Mouse (Mus musculus): ENCODE results near the gene Dtymk. TPM values are rescaled to one million over a fixed set of nuclear protein-coding genes. Genes with fewer than 3 reads are reported as not detected.

Gene Dtymk
- total and polyA plus RNA-seq, 3 experiments: 193 to 454 (median 391) TPM

DNA sequence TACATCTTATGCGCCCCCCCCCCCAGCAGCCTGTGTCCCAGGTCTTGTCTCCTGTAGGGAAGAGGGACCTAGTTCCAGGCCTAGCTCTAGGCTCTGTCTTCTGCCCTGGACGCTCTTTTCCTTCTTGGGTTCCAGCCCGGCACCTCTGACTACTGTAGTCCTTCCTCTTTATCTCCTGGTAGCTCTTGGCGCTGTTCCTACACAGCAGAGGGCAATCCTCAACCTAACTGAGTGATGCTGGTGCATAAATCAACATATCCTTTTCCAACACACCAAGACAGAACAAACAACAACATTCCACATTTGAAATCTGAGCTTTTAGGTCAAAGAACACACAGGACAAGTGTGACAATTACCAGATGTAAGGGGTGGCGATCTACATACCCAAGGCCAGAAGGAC, 55.6 kb downstream of the Dtymk start:
- Histone ChIP-seq H3K9me3 (replicated peaks; ENCODE audit: insufficient read depth, low read length) (no peaks in the 10 kb centered on the region), H3K36me3 (ENCODE audit: control insufficient read depth in 1 of 2, insufficient read depth in 2 of 2, low read length in 2 of 2) (peaks cover 7 to 20% of the 10 kb centered on the region in 2 experiments), H3K27me3 (ENCODE audit: control insufficient read depth in 1 of 2, insufficient read depth in 2 of 2, low read length in 2 of 2) (no peaks in the 10 kb centered on the region), H3K4me1 (ENCODE audit: control insufficient read depth in 1 of 2, insufficient read depth in 2 of 2, low read length in 2 of 2) (peaks cover 13 to 16% of the 10 kb centered on the region in 2 experiments), H3K9ac (ENCODE audit: control insufficient read depth, low read depth, low read length, poor library complexity, severe bottlenecking) (no peak overlapping the region), H3K79me2 (ENCODE audit: control insufficient read depth, insufficient read depth, low read length, poor library complexity) (peaks cover 9% of the 10 kb centered on the region), H3K27ac (ENCODE audit: control insufficient read depth, low read depth, low read length) (no peak overlapping the region), H3K4me3 (ENCODE audit: control insufficient read depth in 1 of 2, insufficient read depth in 1 of 2, low read depth in 2 of 2, low read length in 2 of 2) (no peak overlapping the region)
- peak; percentile 57 for DNase-seq (ENCODE audit: low read depth, low spot score)
- TF ChIP-seq ETS1 (IDR thresholded peaks at IDR 0.05; ENCODE audit: low read depth, low read length): no peak
- no peak for TF ChIP-seq ZC3H11A (IDR thresholded peaks at IDR 0.05; ENCODE audit: low read depth, low read length)
- TF ChIP-seq MAZ (IDR thresholded peaks at IDR 0.05; ENCODE audit: low read depth, low read length): no peak
- no peak for TF ChIP-seq POLR2AphosphoS5 (IDR thresholded peaks at IDR 0.05; ENCODE audit: borderline replicate concordance, low read depth, low read length)

DNA sequence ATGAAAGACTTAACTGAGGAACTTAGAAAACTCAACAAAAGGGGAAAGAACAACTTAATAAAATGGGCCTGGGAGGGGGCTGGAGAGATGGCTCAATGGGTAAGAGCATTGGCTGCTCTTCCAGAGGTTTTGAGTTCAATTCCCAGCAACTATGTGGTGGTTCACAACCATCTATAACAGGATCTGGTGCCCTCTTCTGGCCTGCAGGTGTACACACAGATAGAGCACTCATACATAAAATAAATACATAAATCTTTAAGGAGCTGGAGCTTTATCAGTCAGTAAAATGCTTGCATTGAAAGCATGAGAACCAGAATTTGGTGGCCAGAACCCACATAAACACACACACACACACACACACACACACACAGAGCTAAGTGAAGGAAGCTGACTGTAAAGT, 58.8 kb downstream of the Dtymk start:
- Histone ChIP-seq H3K36me3 (ENCODE audit: control insufficient read depth in 1 of 2, insufficient read depth in 2 of 2, low read length in 2 of 2) (peaks cover 4 to 20% of the 10 kb centered on the region in 2 experiments), H3K9me3 (replicated peaks; ENCODE audit: insufficient read depth, low read length) (no peaks in the 10 kb centered on the region), H3K4me1 (ENCODE audit: control insufficient read depth in 1 of 2, insufficient read depth in 2 of 2, low read length in 2 of 2) (peaks cover 15 to 16% of the 10 kb centered on the region in 2 experiments), H3K79me2 (ENCODE audit: control insufficient read depth, insufficient read depth, low read length, poor library complexity) (peaks cover 24% of the 10 kb centered on the region), H3K9ac (ENCODE audit: control insufficient read depth, low read depth, low read length, poor library complexity, severe bottlenecking) (no peak overlapping the region), H3K4me3 (ENCODE audit: control insufficient read depth in 1 of 2, insufficient read depth in 1 of 2, low read depth in 2 of 2, low read length in 2 of 2) (no peak overlapping the region), H3K27ac (ENCODE audit: control insufficient read depth, low read depth, low read length) (peak overlapping the region; percentile 67; the same call in 1 of the 2 replicates), H3K27me3 (ENCODE audit: control insufficient read depth in 1 of 2, insufficient read depth in 2 of 2, low read length in 2 of 2) (no peaks in the 10 kb centered on the region)
- DNase-seq (ENCODE audit: low read depth, low spot score): peak; percentile 80
- TF ChIP-seq SIN3A (IDR thresholded peaks at IDR 0.05; ENCODE audit: low read length) (peak; percentile 26; the same call in 1 of the 2 replicates), RAD21 (IDR thresholded peaks at IDR 0.05; ENCODE audit: low read depth, low read length) (peak; percentile 65), RCOR1 (IDR thresholded peaks at IDR 0.05; ENCODE audit: low read depth, low read length) (no peak), NRF1 (IDR thresholded peaks at IDR 0.05; ENCODE audit: insufficient read depth, low read depth, low read length, poor library complexity, severe bottlenecking) (no peak), POLR2A (IDR thresholded peaks at IDR 0.05; ENCODE audit: control insufficient read depth in 1 of 2, insufficient read depth in 1 of 2, low read depth in 1 of 2, low read length in 2 of 2, poor library complexity in 1 of 2) (no peak), MYC (IDR thresholded peaks at IDR 0.05; ENCODE audit: low read depth, low read length) (no peak), GABPA (IDR thresholded peaks at IDR 0.05; ENCODE audit: low read depth, low read length) (no peak), HCFC1 (IDR thresholded peaks at IDR 0.05; ENCODE audit: low read depth, low read length) (0 out of 2 replicates have a peak, but pooled peaks have one; percentile 28), GATA1 (IDR thresholded peaks at IDR 0.05; ENCODE audit: low read depth, low read length) (0 out of 2 replicates have a peak, but pooled peaks have one; percentile 2), TCF12 (IDR thresholded peaks at IDR 0.05; ENCODE audit: low read depth, low read length) (0 out of 2 replicates have a peak, but pooled peaks have one; percentile 11), TAL1 (IDR thresholded peaks at IDR 0.05; ENCODE audit: low read length) (no peak), TBP (IDR thresholded peaks at IDR 0.05; ENCODE audit: low read depth, low read length) (0 out of 2 replicates have a peak, but pooled peaks have one; percentile 42), MXI1 (IDR thresholded peaks at IDR 0.05; ENCODE audit: low read depth, low read length) (0 out of 2 replicates have a peak, but pooled peaks have one; percentile 1), CTCF (IDR thresholded peaks at IDR 0.05 in 2 of 3, conservative IDR thresholded peaks at IDR 0.05 in 1 of 3; ENCODE audit: control insufficient read depth in 1 of 3, insufficient read depth in 1 of 3, low read depth in 2 of 3, low read length in 3 of 3, poor library complexity in 1 of 3, severe bottlenecking in 1 of 3) (peak; percentile 47 to 73 (median 60)), ETS1 (IDR thresholded peaks at IDR 0.05; ENCODE audit: low read depth, low read length) (0 out of 2 replicates have a peak, but pooled peaks have one; percentile 10), SMC3 (IDR thresholded peaks at IDR 0.05; ENCODE audit: low read depth, low read length) (peak; percentile 66), UBTF (IDR thresholded peaks at IDR 0.05; ENCODE audit: borderline replicate concordance, insufficient read depth, low read depth, low read length) (no peak), ZC3H11A (IDR thresholded peaks at IDR 0.05; ENCODE audit: low read depth, low read length) (peak; percentile 69)

Other genes starting within 250 kb of the Dtymk start
- gene Stk25, start 143.3 kb downstream of the Dtymk start, total RNA-seq (2012; rRNA removed): 58.6 and 66.1 TPM in 2 replicates
- gene Stk25, start 143.3 kb downstream of the Dtymk start, polyA plus RNA-seq (2012; ENCODE audit: insufficient read depth in 1 of 2, insufficient read length in 2 of 2, low read depth in 1 of 2, low replicate concordance in 2 of 2, missing spikeins in 1 of 2): 100 to 1,000 TPM in 1 of 2 experiments, not detected in 1; 128 TPM
- not detected in 2 replicates for gene Bok, start 116.3 kb downstream of the Dtymk start, total RNA-seq (2012; rRNA removed)
- gene Bok, start 116.3 kb downstream of the Dtymk start, polyA plus RNA-seq (2012; ENCODE audit: insufficient read depth in 1 of 2, insufficient read length in 2 of 2, low read depth in 1 of 2, low replicate concordance in 2 of 2, missing spikeins in 1 of 2): under 1 TPM in 1 of 2 experiments, not detected in 1; 0.17 TPM
- gene Atg4b, start 50.4 kb downstream of the Dtymk start, total RNA-seq (2012; rRNA removed): 56.8 and 57.9 TPM in 2 replicates
- 100 to 1,000 TPM in 1 of 2 experiments, not detected in 1; 121 TPM for gene Atg4b, start 50.4 kb downstream of the Dtymk start, polyA plus RNA-seq (2012; ENCODE audit: insufficient read depth in 1 of 2, insufficient read length in 2 of 2, low read depth in 1 of 2, low replicate concordance in 2 of 2, missing spikeins in 1 of 2)
- 81.8 and 84.9 TPM in 2 replicates for gene Thap4, start 47.1 kb downstream of the Dtymk start, total RNA-seq (2012; rRNA removed)
- 100 to 1,000 TPM in 1 of 2 experiments, not detected in 1; 117 TPM for gene Thap4, start 47.1 kb downstream of the Dtymk start, polyA plus RNA-seq (2012; ENCODE audit: insufficient read depth in 1 of 2, insufficient read length in 2 of 2, low read depth in 1 of 2, low replicate concordance in 2 of 2, missing spikeins in 1 of 2)
- gene Ing5, start 2.0 kb upstream of the Dtymk start, total RNA-seq (2012; rRNA removed): 23.1 and 27.6 TPM in 2 replicates
- gene Ing5, start 2.0 kb upstream of the Dtymk start, polyA plus RNA-seq (2012; ENCODE audit: insufficient read depth in 1 of 2, insufficient read length in 2 of 2, low read depth in 1 of 2, low replicate concordance in 2 of 2, missing spikeins in 1 of 2): 10 to 100 TPM in 1 of 2 experiments, not detected in 1; 29.2 TPM
- 14.4 TPM in 2 replicates for gene D2hgdh, start 23.0 kb upstream of the Dtymk start, total RNA-seq (2012; rRNA removed)
- 10 to 100 TPM in 1 of 2 experiments, not detected in 1; 19.2 TPM for gene D2hgdh, start 23.0 kb upstream of the Dtymk start, polyA plus RNA-seq (2012; ENCODE audit: insufficient read depth in 1 of 2, insufficient read length in 2 of 2, low read depth in 1 of 2, low replicate concordance in 2 of 2, missing spikeins in 1 of 2)
- gene Gal3st2, start 59.4 kb upstream of the Dtymk start, total RNA-seq (2012; rRNA removed): not detected in 2 replicates
- not detected for gene Gal3st2, start 59.4 kb upstream of the Dtymk start, polyA plus RNA-seq (2012; ENCODE audit: insufficient read depth in 1 of 2, insufficient read length in 2 of 2, low read depth in 1 of 2, low replicate concordance in 2 of 2, missing spikeins in 1 of 2)
- gene Gal3st2b, start 116.4 kb upstream of the Dtymk start, total RNA-seq (2012; rRNA removed): 0.07 TPM in 1 of 2 replicates, not detected in the other
- under 1 TPM in 1 of 2 experiments, not detected in 1; 0.14 TPM for gene Gal3st2b, start 116.4 kb upstream of the Dtymk start, polyA plus RNA-seq (2012; ENCODE audit: insufficient read depth in 1 of 2, insufficient read length in 2 of 2, low read depth in 1 of 2, low replicate concordance in 2 of 2, missing spikeins in 1 of 2)
- under 0.01 TPM in 1 of 2 replicates, not detected in the other for gene Gal3st2c, start 188.6 kb upstream of the Dtymk start, total RNA-seq (2012; rRNA removed)
- under 1 TPM in 1 of 2 experiments, not detected in 1; 0.06 TPM for gene Gal3st2c, start 188.6 kb upstream of the Dtymk start, polyA plus RNA-seq (2012; ENCODE audit: insufficient read depth in 1 of 2, insufficient read length in 2 of 2, low read depth in 1 of 2, low replicate concordance in 2 of 2, missing spikeins in 1 of 2)
- not detected in 2 replicates for gene Neu4, start 218.5 kb upstream of the Dtymk start, total RNA-seq (2012; rRNA removed)
- gene Neu4, start 218.5 kb upstream of the Dtymk start, polyA plus RNA-seq (2012; ENCODE audit: insufficient read depth in 1 of 2, insufficient read length in 2 of 2, low read depth in 1 of 2, low replicate concordance in 2 of 2, missing spikeins in 1 of 2): not detected

Data from MEL (cell line).